Mouse (Mus musculus) myocyte (in vitro differentiated cells): ENCODE data around the gene Cldn18. TPM values are rescaled to one million over a fixed set of nuclear protein-coding genes. Genes with fewer than 3 reads are reported as not detected.

Experiments used
- H3K27me3 ChIP-seq: one replicate; pipeline ENCODE4 v1.6.1; 2011; ENCODE audit not compliant: control insufficient read depth, insufficient read depth, insufficient read length
- H3K36me3 ChIP-seq: one replicate; pipeline ENCODE4 v1.6.1; 2011; ENCODE audit not compliant: control insufficient read depth, insufficient read depth
- H3K4me2 ChIP-seq: one replicate; pipeline ENCODE4 v1.6.1; 2011; ENCODE audit warnings: low read depth, control low read depth
- H3K4me3 ChIP-seq: one replicate; pipeline ENCODE4 v1.5.1; 2011; ENCODE audit warnings: mild to moderate bottlenecking, control low read depth, moderate library complexity
- H3K79me2 ChIP-seq: one replicate; pipeline ENCODE4 v1.6.1; 2011; ENCODE audit not compliant: control insufficient read depth, insufficient read depth
- H3ac ChIP-seq: one replicate; pipeline ENCODE4 v1.6.1; 2011; ENCODE audit not compliant: control insufficient read depth, insufficient read length
- CEBPB ChIP-seq: IDR thresholded peaks from 2 replicates; pipeline ENCODE4 v1.6.1; 2011; ENCODE audit warnings: mild to moderate bottlenecking, moderate library complexity; ENCODE audit not compliant: poor library complexity, insufficient read depth, severe bottlenecking
- E2F4 ChIP-seq: IDR thresholded peaks from one replicate; pipeline ENCODE4 v1.6.1; 2011; ENCODE audit warnings: mild to moderate bottlenecking, control low read depth, moderate library complexity; ENCODE audit not compliant: insufficient read depth
- MAX ChIP-seq: IDR thresholded peaks from one replicate; pipeline ENCODE4 v1.6.1; 2011; ENCODE audit warnings: low read depth, mild to moderate bottlenecking, control low read depth
- MYOD1 ChIP-seq, 3 experiments: IDR thresholded peaks; one replicate each; pipeline ENCODE4 v1.6.1; 2011; ENCODE audit warnings: control low read depth in 2 of 3, low read depth in 2 of 3, mild to moderate bottlenecking in 2 of 3, moderate library complexity in 1 of 3; ENCODE audit not compliant: insufficient read length in 2 of 3, control insufficient read depth in 1 of 3
- MYOG ChIP-seq, 3 experiments: IDR thresholded peaks; one replicate each; pipeline ENCODE4 v1.6.1; 2011; ENCODE audit warnings: control low read depth in 2 of 3, low read depth in 2 of 3, mild to moderate bottlenecking in 2 of 3; ENCODE audit not compliant: insufficient read length in 2 of 3, control insufficient read depth in 1 of 3, insufficient read depth in 1 of 3
- POLR2A ChIP-seq: IDR thresholded peaks from one replicate; pipeline ENCODE4 v1.6.1; 2011; ENCODE audit warnings: low read depth, mild to moderate bottlenecking, control low read depth, moderate library complexity; ENCODE audit not compliant: insufficient read length
- POLR2AphosphoS2 ChIP-seq: IDR thresholded peaks from one replicate; pipeline ENCODE4 v1.6.1; 2011; ENCODE audit warnings: low read depth, control low read depth; ENCODE audit not compliant: insufficient read length
- REST ChIP-seq: IDR thresholded peaks from one replicate; pipeline ENCODE4 v1.6.1; 2011; ENCODE audit warnings: mild to moderate bottlenecking, control low read depth, moderate library complexity; ENCODE audit not compliant: insufficient read depth, insufficient read length
- SRF ChIP-seq: IDR thresholded peaks from one replicate; pipeline ENCODE4 v1.6.1; 2011; ENCODE audit warnings: low read depth; ENCODE audit not compliant: control insufficient read depth, insufficient read length
- TCF12 ChIP-seq: IDR thresholded peaks from one replicate; pipeline ENCODE4 v1.6.1; 2011; ENCODE audit warnings: mild to moderate bottlenecking, control low read depth; ENCODE audit not compliant: poor library complexity, insufficient read depth, severe bottlenecking
- TCF3 ChIP-seq: IDR thresholded peaks from one replicate; pipeline ENCODE4 v1.6.1; 2011; ENCODE audit warnings: low read depth, control low read depth; ENCODE audit not compliant: insufficient read length
- USF1 ChIP-seq: IDR thresholded peaks from one replicate; pipeline ENCODE4 v1.6.1; 2011; ENCODE audit warnings: low read depth, mild to moderate bottlenecking, control low read depth, moderate library complexity
- polyA plus RNA-seq: library from polyadenylated mRNA; unstranded; fragments of >200 nt; fragmentation: generic; extraction: Trizol; gene quantifications from one replicate; pipeline ENCODE4 v1.2.1, GENCODE M21; 2012; ENCODE audit warnings: missing spikeins

Cldn18 gene
- polyA plus RNA-seq = not detected

- H3ac ChIP-seq = no peak within 1 kb of the TSS
- no peaks in the 10 kb centered on the region for H3K79me2 ChIP-seq
- no peaks in the 10 kb centered on the region for H3K36me3 ChIP-seq
- H3K4me2 ChIP-seq = no peak within 1 kb of the TSS
- no peak for TF ChIP-seq CEBPB
- no peak for TF ChIP-seq POLR2AphosphoS2
- TF ChIP-seq USF1 = no peak
- TF ChIP-seq MAX = no peak
- no peak for TF ChIP-seq POLR2A
- no peak for TF ChIP-seq TCF3
- no peak for TF ChIP-seq SRF
- TF ChIP-seq MYOG (IDR thresholded peaks at IDR 0.05; ENCODE audit: control insufficient read depth in 1 of 3, insufficient read depth in 1 of 3, insufficient read length in 2 of 3, low read depth in 2 of 3) = no peak
- TF ChIP-seq E2F4 = no peak
- no peak for TF ChIP-seq REST
- no peak for TF ChIP-seq MYOD1 (IDR thresholded peaks at IDR 0.05; ENCODE audit: control insufficient read depth in 1 of 3, insufficient read length in 2 of 3, low read depth in 2 of 3)
- TF ChIP-seq TCF12 = no peak
- H3K27me3 ChIP-seq = no peaks in the 10 kb centered on the region
- no peak within 1 kb of the TSS for H3K4me3 ChIP-seq
These were observed at the start of gene Cldn18 for GRCm38 (mm10) chr9:99717134-99717533. Cldn18 (minus strand) TSS chr9:99717267.

- Histone ChIP-seq H3K4me3 (no peak overlapping the region), H3K79me2 (no peaks in the 10 kb centered on the region), H3K27me3 (no peaks in the 10 kb centered on the region), H3ac (no peak overlapping the region), H3K36me3 (no peaks in the 10 kb centered on the region), H3K4me2 (no peak overlapping the region)
- TF ChIP-seq SRF (no peak), USF1 (no peak), REST (no peak), MYOD1 (IDR thresholded peaks at IDR 0.05; ENCODE audit: control insufficient read depth in 1 of 3, insufficient read length in 2 of 3, low read depth in 2 of 3) (no peak), TCF12 (no peak), POLR2AphosphoS2 (no peak), MYOG (IDR thresholded peaks at IDR 0.05; ENCODE audit: control insufficient read depth in 1 of 3, insufficient read depth in 1 of 3, insufficient read length in 2 of 3, low read depth in 2 of 3) (no peak), E2F4 (no peak), CEBPB (no peak), POLR2A (no peak)
These were observed 46.5 kb upstream of the Cldn18 start for GRCm38 (mm10) chr9:99763530-99763929.

- TF ChIP-seq MYOD1 (IDR thresholded peaks at IDR 0.05; ENCODE audit: control insufficient read depth in 1 of 3, insufficient read length in 2 of 3, low read depth in 2 of 3) = no peak
- no peak for TF ChIP-seq TCF12
- no peaks in the 10 kb centered on the region for H3K79me2 ChIP-seq
- no peak overlapping the region for H3K4me2 ChIP-seq
- no peak overlapping the region for H3K4me3 ChIP-seq
- no peaks in the 10 kb centered on the region for H3K36me3 ChIP-seq
- H3ac ChIP-seq = no peak overlapping the region
- H3K27me3 ChIP-seq = no peaks in the 10 kb centered on the region
These were observed 33.2 kb upstream of the Cldn18 start for GRCm38 (mm10) chr9:99750272-99750671.

- Histone ChIP-seq H3K36me3 (no peaks in the 10 kb centered on the region), H3K79me2 (no peaks in the 10 kb centered on the region), H3ac (no peak overlapping the region), H3K4me3 (no peak overlapping the region), H3K27me3 (no peaks in the 10 kb centered on the region), H3K4me2 (no peak overlapping the region)
- TF ChIP-seq TCF3 (no peak), MYOD1 (IDR thresholded peaks at IDR 0.05; ENCODE audit: control insufficient read depth in 1 of 3, insufficient read length in 2 of 3, low read depth in 2 of 3) (no peak)
These were observed 31.2 kb upstream of the Cldn18 start for GRCm38 (mm10) chr9:99748279-99748678.

- Histone ChIP-seq H3K27me3 (no peaks in the 10 kb centered on the region), H3K36me3 (no peaks in the 10 kb centered on the region), H3K4me3 (no peak overlapping the region), H3K79me2 (no peaks in the 10 kb centered on the region), H3ac (no peak overlapping the region), H3K4me2 (no peak overlapping the region)
- no peak for TF ChIP-seq E2F4
- TF ChIP-seq MYOG (IDR thresholded peaks at IDR 0.05; ENCODE audit: control insufficient read depth in 1 of 3, insufficient read depth in 1 of 3, insufficient read length in 2 of 3, low read depth in 2 of 3) = no peak
- no peak for TF ChIP-seq MYOD1 (IDR thresholded peaks at IDR 0.05; ENCODE audit: control insufficient read depth in 1 of 3, insufficient read length in 2 of 3, low read depth in 2 of 3)
- no peak for TF ChIP-seq CEBPB
- no peak for TF ChIP-seq POLR2AphosphoS2
- TF ChIP-seq TCF12 = no peak
- no peak for TF ChIP-seq REST
- no peak for TF ChIP-seq TCF3
- no peak for TF ChIP-seq POLR2A
- TF ChIP-seq USF1 = no peak
- no peak for TF ChIP-seq SRF
- TF ChIP-seq MAX = no peak
These were observed 30.7 kb upstream of the Cldn18 start for GRCm38 (mm10) chr9:99747731-99748130.
